Mouse (Mus musculus): ENCODE data around the gene Olfr1099. TPM values are rescaled to one million over a fixed set of nuclear protein-coding genes. Genes with fewer than 3 reads are reported as not detected.

The Olfr1099 gene
- not detected for total RNA-seq (2021)
- long read RNA-seq, experiment 1: 0 reads
- long read RNA-seq, experiment 2: 0 reads

- no peak for DNase-seq (ENCODE audit: low spot score in 2 of 2)
Observed at GRCm38 (mm10) chr2:86960593-86960992, at the start of gene Olfr1099. TSS of gene Olfr1099 (minus strand) at chr2:86960693.

- no peak for DNase-seq (ENCODE audit: low spot score in 2 of 2)
Observed at GRCm38 (mm10) chr2:86998098-86998497, 37.6 kb upstream of the Olfr1099 start, which contains the start of gene Olfr1102. TSS of gene Olfr1102 (plus strand) at chr2:86998398.

GRCm38 (mm10) chr2:86991121-86991520 is 30.6 kb upstream of the Olfr1099 start, which contains the start of gene Olfr1101:
TSS of gene Olfr1101 (minus strand) at chr2:86991221.
- no peak for DNase-seq (ENCODE audit: low spot score in 2 of 2)

GRCm38 (mm10) chr2:86979854-86980253 is 19.4 kb upstream of the Olfr1099 start, which contains the start of gene Olfr1100:
TSS of gene Olfr1100 (minus strand) at chr2:86979954.
- no peak for DNase-seq (ENCODE audit: low spot score in 2 of 2)

- DNase-seq (ENCODE audit: low spot score in 2 of 2): no peak
Observed at GRCm38 (mm10) chr2:86926557-86926956, 33.9 kb downstream of the Olfr1099 start.

GRCm38 (mm10) chr2:86924445-86924844 is 36.0 kb downstream of the Olfr1099 start, which contains the start of gene Olfr1098:
TSS of gene Olfr1098 (minus strand) at chr2:86924545.
- no peak for DNase-seq (ENCODE audit: low spot score in 2 of 2)

GRCm38 (mm10) chr2:86905647-86906046 is 54.8 kb downstream of the Olfr1099 start:
- DNase-seq (ENCODE audit: low spot score in 2 of 2): no peak

Other genes with a start within 250 kb of the Olfr1099 start
- not detected for gene Olfr1089, start 227.0 kb downstream of the Olfr1099 start, total RNA-seq (2021)
- gene Olfr1090, start 201.7 kb downstream of the Olfr1099 start, total RNA-seq (2021): not detected
- gene Olfr1093, start 178.2 kb downstream of the Olfr1099 start, total RNA-seq (2021): not detected
- not detected for gene Olfr141, start 150.7 kb downstream of the Olfr1099 start, total RNA-seq (2021)
- not detected for gene Olfr1094, start 136.0 kb downstream of the Olfr1099 start, total RNA-seq (2021)
- gene Olfr1095, start 109.0 kb downstream of the Olfr1099 start, total RNA-seq (2021): not detected
- not detected for gene Gm13723, start 85.9 kb downstream of the Olfr1099 start, total RNA-seq (2021)
- not detected for gene Olfr1097, start 68.5 kb downstream of the Olfr1099 start, total RNA-seq (2021)
- not detected for gene Olfr1098, start 36.1 kb downstream of the Olfr1099 start, total RNA-seq (2021)
- not detected for gene Olfr1100, start 19.3 kb upstream of the Olfr1099 start, total RNA-seq (2021)
- not detected for gene Olfr1101, start 30.5 kb upstream of the Olfr1099 start, total RNA-seq (2021)
- gene Olfr1102, start 37.7 kb upstream of the Olfr1099 start, total RNA-seq (2021): not detected
- not detected for gene Olfr1104, start 66.4 kb upstream of the Olfr1099 start, total RNA-seq (2021)
- gene Olfr1105, start 75.8 kb upstream of the Olfr1099 start, total RNA-seq (2021): not detected
- not detected for gene Olfr1106, start 91.6 kb upstream of the Olfr1099 start, total RNA-seq (2021)
- not detected for gene Olfr1107, start 115.1 kb upstream of the Olfr1099 start, total RNA-seq (2021)
- gene Olfr1109, start 135.3 kb upstream of the Olfr1099 start, total RNA-seq (2021): not detected
- gene Olfr259, start 153.9 kb upstream of the Olfr1099 start, total RNA-seq (2021): not detected
- not detected for gene Olfr1110, start 179.6 kb upstream of the Olfr1099 start, total RNA-seq (2021)
- not detected for gene Olfr1111, start 191.9 kb upstream of the Olfr1099 start, total RNA-seq (2021)
- gene Olfr1112, start 227.1 kb upstream of the Olfr1099 start, total RNA-seq (2021): not detected
- not detected for gene Olfr1113, start 248.3 kb upstream of the Olfr1099 start, total RNA-seq (2021)

Measured in adrenal gland, postnatal 4 days (tissue).